Mouse (Mus musculus) liver, embryonic 14.5 days (tissue): ENCODE measurements around the gene Iqcf4.

Source experiments
- CTCF ChIP-seq: IDR thresholded peaks from 2 replicates; pipeline ENCODE4 v1.5.1; 2016; ENCODE audit warnings: antibody characterized with exemption, low read depth, control low read depth
- EP300 ChIP-seq: IDR thresholded peaks from 2 replicates; pipeline ENCODE4 v1.6.1; 2016; ENCODE audit warnings: antibody characterized with exemption, low read depth

GRCm38 (mm10) chr9:106564025-106564424 lies 6.8 kb downstream of the Iqcf4 start:
- no peak for TF ChIP-seq CTCF
- no peak for TF ChIP-seq EP300
